In genomic region chr9:67794216-67794615, GRCm38 (mm10) we compare ENCODE assay signal across 32 mouse cellular contexts. TPM values are rescaled to one million over a fixed set of nuclear protein-coding genes. Genes with fewer than 3 reads are reported as not detected.
DNase-seq lines count a peak whose midpoint lies in the region; ATAC-seq and TF ChIP-seq lines count a peak whose summit lies in the region.
"Had no signal": no experiment of that assay in that cellular context is flagged by ENCODE, and none has a peak within 500 bp of the region (broad histone marks: within the 10 kb centered on the region; RNA-seq: fewer than 3 reads in every experiment).

No protein-coding gene starts in this region.

- no peak for TF ChIP-seq CTCF in forebrain, postnatal 0 days (IDR thresholded peaks at IDR 0.05; ENCODE audit: low read depth)

- DNase-seq in forebrain, postnatal 0 days, result no peak
- DNase-seq in midbrain, embryonic 10.5 days (ENCODE audit: low spot score), result no peak
- DNase-seq in midbrain, embryonic 11.5 days (ENCODE audit: low spot score, missing footprints), result no peak
- peak; percentile 14 for DNase-seq in forebrain, embryonic 14.5 days (ENCODE audit: low spot score)
- no peak for DNase-seq in kidney, postnatal 36 days
- DNase-seq: adrenal gland, postnatal 14 days; cerebellum, adult 11-12 months; cerebellum, adult 9-11 months; embryo, embryonic 11 days; heart, adult 2 months; kidney, adult 2 months; liver; lung, adult 2 months; lung, postnatal 10 days; thymus, adult 2 months; thymus, postnatal 36 days had no signal

- H3K4me1 ChIP-seq in forebrain, embryonic 13.5 days, result peaks cover 31% of the 10 kb centered on the region
- peaks cover 14% of the 10 kb centered on the region for H3K4me1 ChIP-seq in forebrain, postnatal 0 days (ENCODE audit: insufficient read depth)
- H3K4me1 ChIP-seq in midbrain, embryonic 10.5 days, result peaks cover 8% of the 10 kb centered on the region; the same call in 1 of the 2 replicates
- peaks cover 5% of the 10 kb centered on the region; the same call in 1 of the 2 replicates for H3K4me1 ChIP-seq in midbrain, embryonic 11.5 days (ENCODE audit: control insufficient read depth, insufficient read depth, low read length)
- H3K4me1 ChIP-seq in forebrain, embryonic 14.5 days (ENCODE audit: control insufficient read depth, insufficient read depth, low read length), result peaks cover 24% of the 10 kb centered on the region
- H3K4me1 ChIP-seq in midbrain, embryonic 16.5 days (ENCODE audit: control insufficient read depth, insufficient read depth, low read length), result peaks cover 15% of the 10 kb centered on the region

- H3K27me3 ChIP-seq in forebrain, embryonic 13.5 days, result no peaks in the 10 kb centered on the region
- no peaks in the 10 kb centered on the region for H3K27me3 ChIP-seq in forebrain, postnatal 0 days (ENCODE audit: insufficient read depth, low read length)
- H3K27me3 ChIP-seq in midbrain, embryonic 10.5 days (ENCODE audit: low read depth, poor library complexity, severe bottlenecking), result no peaks in the 10 kb centered on the region
- H3K27me3 ChIP-seq in midbrain, embryonic 11.5 days (ENCODE audit: control insufficient read depth, insufficient read depth, low read length), result no peaks in the 10 kb centered on the region
- no peaks in the 10 kb centered on the region for H3K27me3 ChIP-seq in forebrain, embryonic 14.5 days (replicated peaks; ENCODE audit: control insufficient read depth, insufficient read depth, low read length)
- no peaks in the 10 kb centered on the region for H3K27me3 ChIP-seq in midbrain, embryonic 16.5 days (ENCODE audit: control insufficient read depth, insufficient read depth, low read depth, low read length)
- H3K27me3 ChIP-seq: embryonic facial prominence, embryonic 12.5 days; neural tube, embryonic 12.5 days had no signal

- H3K9ac ChIP-seq in forebrain, embryonic 13.5 days, result no peak overlapping the region
- H3K9ac ChIP-seq in forebrain, postnatal 0 days, result no peak overlapping the region
- no peak overlapping the region for H3K9ac ChIP-seq in midbrain, embryonic 11.5 days (ENCODE audit: low read length)
- no peak overlapping the region for H3K9ac ChIP-seq in forebrain, embryonic 14.5 days (ENCODE audit: low read length)
- H3K9ac ChIP-seq in midbrain, embryonic 16.5 days (ENCODE audit: low read depth, low read length), result no peak overlapping the region
- H3K9ac ChIP-seq: embryonic facial prominence, embryonic 12.5 days; heart, embryonic 12.5 days; liver, embryonic 14.5 days; neural tube, embryonic 12.5 days had no signal

- no peak overlapping the region for H3K4me3 ChIP-seq in forebrain, embryonic 13.5 days
- H3K4me3 ChIP-seq in forebrain, postnatal 0 days (ENCODE audit: low read depth, low read length), result no peak overlapping the region
- H3K4me3 ChIP-seq in midbrain, embryonic 10.5 days, result no peak overlapping the region
- H3K4me3 ChIP-seq in midbrain, embryonic 11.5 days (ENCODE audit: low read depth, low read length), result no peak overlapping the region
- no peak overlapping the region for H3K4me3 ChIP-seq in forebrain, embryonic 14.5 days (ENCODE audit: low read depth, low read length)
- no peak overlapping the region for H3K4me3 ChIP-seq in midbrain, embryonic 16.5 days (ENCODE audit: low read depth, low read length)
- H3K4me3 ChIP-seq: embryonic facial prominence, embryonic 12.5 days; heart, adult 2 months; heart, embryonic 12.5 days; myocyte; neural tube, embryonic 12.5 days had no signal

- ATAC-seq in forebrain, embryonic 13.5 days, result 0 out of 2 replicates have a peak, but pooled peaks have one; percentile 23
- ATAC-seq in forebrain, postnatal 0 days, result no peak
- ATAC-seq in midbrain, embryonic 11.5 days (ENCODE audit: low FRiP score), result no peak
- ATAC-seq in forebrain, embryonic 14.5 days, result 0 out of 2 replicates have a peak, but pooled peaks have one; percentile 19
- 0 out of 2 replicates have a peak, but pooled peaks have one; percentile 39 for ATAC-seq in midbrain, embryonic 16.5 days
- ATAC-seq: Patski had no signal

- H3K9me3 ChIP-seq in forebrain, embryonic 13.5 days (replicated peaks), result no peaks in the 10 kb centered on the region
- no peaks in the 10 kb centered on the region for H3K9me3 ChIP-seq in forebrain, postnatal 0 days (ENCODE audit: low read length)
- H3K9me3 ChIP-seq in midbrain, embryonic 10.5 days (replicated peaks), result no peaks in the 10 kb centered on the region
- H3K9me3 ChIP-seq in midbrain, embryonic 11.5 days (ENCODE audit: control insufficient read depth, low read length), result no peaks in the 10 kb centered on the region
- H3K9me3 ChIP-seq in forebrain, embryonic 14.5 days (replicated peaks; ENCODE audit: control insufficient read depth, low read length), result no peaks in the 10 kb centered on the region
- H3K9me3 ChIP-seq in midbrain, embryonic 16.5 days (replicated peaks; ENCODE audit: control insufficient read depth, low read length, poor library complexity, severe bottlenecking), result no peaks in the 10 kb centered on the region
- H3K9me3 ChIP-seq: embryonic facial prominence, embryonic 12.5 days; heart, embryonic 12.5 days; neural tube, embryonic 12.5 days had no signal

- no peak overlapping the region for H3K4me2 ChIP-seq in forebrain, embryonic 13.5 days
- H3K4me2 ChIP-seq in forebrain, postnatal 0 days (ENCODE audit: low read depth), result no peak overlapping the region
- H3K4me2 ChIP-seq in midbrain, embryonic 11.5 days, result no peak overlapping the region
- no peak overlapping the region for H3K4me2 ChIP-seq in forebrain, embryonic 14.5 days (ENCODE audit: low read length)
- H3K4me2 ChIP-seq in midbrain, embryonic 16.5 days (ENCODE audit: low read length), result no peak overlapping the region
- H3K4me2 ChIP-seq: embryonic facial prominence, embryonic 12.5 days; heart, embryonic 12.5 days had no signal

- H3K27ac ChIP-seq in forebrain, embryonic 13.5 days, result peak overlapping the region; percentile 80
- no peak overlapping the region for H3K27ac ChIP-seq in forebrain, postnatal 0 days (ENCODE audit: low read depth, low read length)
- H3K27ac ChIP-seq in midbrain, embryonic 10.5 days (replicated peaks), result 0 out of 2 replicates have a peak overlapping the region, but pooled peaks have one; percentile 46
- H3K27ac ChIP-seq in midbrain, embryonic 11.5 days (ENCODE audit: low read depth, low read length), result no peak overlapping the region
- peak overlapping the region; percentile 76; the same call in 1 of the 2 replicates for H3K27ac ChIP-seq in forebrain, embryonic 14.5 days (ENCODE audit: low read depth, low read length)
- H3K27ac ChIP-seq in midbrain, embryonic 16.5 days (ENCODE audit: low read length), result no peak overlapping the region
- H3K27ac ChIP-seq: embryonic facial prominence, embryonic 12.5 days; heart, adult 2 months; kidney, postnatal 0 days; liver, embryonic 14.5 days; macrophage had no signal

- no peaks in the 10 kb centered on the region for H3K36me3 ChIP-seq in forebrain, embryonic 13.5 days (ENCODE audit: poor library complexity, severe bottlenecking)
- H3K36me3 ChIP-seq in forebrain, postnatal 0 days (ENCODE audit: insufficient read depth), result no peaks in the 10 kb centered on the region
- no peaks in the 10 kb centered on the region for H3K36me3 ChIP-seq in midbrain, embryonic 10.5 days
- no peaks in the 10 kb centered on the region for H3K36me3 ChIP-seq in midbrain, embryonic 11.5 days (ENCODE audit: control insufficient read depth, insufficient read depth, low read length)
- no peaks in the 10 kb centered on the region for H3K36me3 ChIP-seq in forebrain, embryonic 14.5 days (ENCODE audit: control insufficient read depth, insufficient read depth, low read length)
- no peaks in the 10 kb centered on the region for H3K36me3 ChIP-seq in midbrain, embryonic 16.5 days (ENCODE audit: control insufficient read depth, insufficient read depth, low read length)
- H3K36me3 ChIP-seq: embryonic facial prominence, embryonic 12.5 days; heart, embryonic 12.5 days; neural tube, embryonic 12.5 days had no signal

- 78% methylated on average over 1 of the region's 1 CpGs for WGBS in forebrain, embryonic 13.5 days
- 86% methylated on average over 1 of the region's 1 CpGs for WGBS in forebrain, postnatal 0 days
- WGBS in midbrain, embryonic 10.5 days, result 90% methylated on average over 1 of the region's 1 CpGs
- WGBS in midbrain, embryonic 11.5 days, result 85% methylated on average over 1 of the region's 1 CpGs
- 82% methylated on average over 1 of the region's 1 CpGs for WGBS in forebrain, embryonic 14.5 days
- 38% methylated on average over 1 of the region's 1 CpGs for WGBS in midbrain, embryonic 16.5 days

RNA-seq across cellular contexts. Expression of gene C2cd4b, which starts 35.0 kb away (rescaled TPM):
- polyA plus RNA-seq in forebrain, embryonic 13.5 days (2015; fragmentation: Nextera tagmentation; extraction: Ambion mirVana), result 0.15 TPM in 1 of 2 replicates, not detected in the other
- 0.92 and 1.00 TPM in 2 replicates for total RNA-seq in forebrain, postnatal 0 days (2014; rRNA removed)
- 2.4 and 3.0 TPM in 2 replicates for polyA plus RNA-seq in forebrain, postnatal 0 days (2015; fragmentation: Nextera tagmentation; extraction: Ambion mirVana)
- 0.14 TPM in 1 of 2 replicates, not detected in the other for polyA plus RNA-seq in midbrain, embryonic 10.5 days (2016; fragmentation: Nextera tagmentation; extraction: Ambion mirVana)
- polyA plus RNA-seq in midbrain, embryonic 11.5 days (2014; fragmentation: Nextera tagmentation; extraction: Ambion mirVana), result not detected in 2 replicates
- 0.41 and 0.48 TPM in 2 replicates for polyA plus RNA-seq in forebrain, embryonic 14.5 days (2014; fragmentation: Nextera tagmentation; extraction: Ambion mirVana)
- 0.70 and 0.78 TPM in 2 replicates for polyA plus RNA-seq in midbrain, embryonic 16.5 days (2015; fragmentation: Nextera tagmentation; extraction: Ambion mirVana)
- total RNA-seq: gastrocnemius, adult 8-10 months; hematopoietic stem cell, adult 5-6 weeks; megakaryocyte-erythroid progenitor cell, adult 5-6 weeks; MEL had no signal
- polyA plus RNA-seq: kidney, adult 2 months; limb, embryonic 11.5 days; liver, embryonic 14.5 days; macrophage; myocyte had no signal

RNA-seq across cellular contexts. Expression of gene C2cd4a, which starts 37.9 kb away (rescaled TPM):
- not detected in 2 replicates for polyA plus RNA-seq in forebrain, embryonic 13.5 days (2015; fragmentation: Nextera tagmentation; extraction: Ambion mirVana)
- total RNA-seq in forebrain, postnatal 0 days (2014; rRNA removed), result 0.14 and 0.15 TPM in 2 replicates
- polyA plus RNA-seq in forebrain, postnatal 0 days (2015; fragmentation: Nextera tagmentation; extraction: Ambion mirVana), result 0.33 and 0.46 TPM in 2 replicates
- not detected in 2 replicates for polyA plus RNA-seq in midbrain, embryonic 10.5 days (2016; fragmentation: Nextera tagmentation; extraction: Ambion mirVana)
- polyA plus RNA-seq in midbrain, embryonic 11.5 days (2014; fragmentation: Nextera tagmentation; extraction: Ambion mirVana), result not detected in 2 replicates
- polyA plus RNA-seq in forebrain, embryonic 14.5 days (2014; fragmentation: Nextera tagmentation; extraction: Ambion mirVana), result 0.24 TPM in 1 of 2 replicates, not detected in the other
- 0.25 and 0.30 TPM in 2 replicates for polyA plus RNA-seq in midbrain, embryonic 16.5 days (2015; fragmentation: Nextera tagmentation; extraction: Ambion mirVana)
- total RNA-seq: adrenal gland, postnatal 14 days; gastrocnemius, adult 8-10 months; heart, adult 2 months; hematopoietic stem cell, adult 5-6 weeks; megakaryocyte-erythroid progenitor cell, adult 5-6 weeks; MEL had no signal
- polyA plus RNA-seq: heart, postnatal 0 days; macrophage; myocyte had no signal

RNA-seq across cellular contexts. Expression of gene Vps13c, which starts 46.0 kb away (rescaled TPM):
- 7.7 and 8.1 TPM in 2 replicates for polyA plus RNA-seq in forebrain, embryonic 13.5 days (2015; fragmentation: Nextera tagmentation; extraction: Ambion mirVana)
- 20.9 and 22.9 TPM in 2 replicates for total RNA-seq in forebrain, postnatal 0 days (2014; rRNA removed)
- 2.8 and 4.6 TPM in 2 replicates for polyA plus RNA-seq in forebrain, postnatal 0 days (2015; fragmentation: Nextera tagmentation; extraction: Ambion mirVana)
- polyA plus RNA-seq in midbrain, embryonic 10.5 days (2016; fragmentation: Nextera tagmentation; extraction: Ambion mirVana), result 4.0 and 5.1 TPM in 2 replicates
- 7.1 and 8.9 TPM in 2 replicates for polyA plus RNA-seq in midbrain, embryonic 11.5 days (2014; fragmentation: Nextera tagmentation; extraction: Ambion mirVana)
- 8.3 and 10.5 TPM in 2 replicates for polyA plus RNA-seq in forebrain, embryonic 14.5 days (2014; fragmentation: Nextera tagmentation; extraction: Ambion mirVana)
- 9.9 and 10.0 TPM in 2 replicates for polyA plus RNA-seq in midbrain, embryonic 16.5 days (2015; fragmentation: Nextera tagmentation; extraction: Ambion mirVana)

Comparison
In these comparisons a context has a peak if more than half of its experiments do, and no peak if none do; other contexts are left out.
1. ATAC-seq: peak in forebrain, embryonic 13.5 days (single experiment), forebrain, embryonic 14.5 days (single experiment) and midbrain, embryonic 16.5 days (single experiment); none in forebrain, postnatal 0 days (single experiment) and midbrain, embryonic 11.5 days (single experiment).
2. H3K27ac ChIP-seq: peak in forebrain, embryonic 13.5 days (single experiment), midbrain, embryonic 10.5 days (single experiment) and forebrain, embryonic 14.5 days (single experiment); none in forebrain, postnatal 0 days (single experiment), midbrain, embryonic 11.5 days (single experiment) and midbrain, embryonic 16.5 days (single experiment).